Mouse (Mus musculus): Measurements from ENCODE around the gene Gm49339. TPM values are rescaled to one million over a fixed set of nuclear protein-coding genes. Genes with fewer than 3 reads are reported as not detected.

Gm49339 gene
- polyA plus RNA-seq, 1 experiment from 2014 or later, result not detected

Other genes with a start within 250 kb of the Gm49339 start
- 0.96 and 1.1 TPM in 2 replicates for gene Lilr4b, start within 50 bp of the Gm49339 start, polyA plus RNA-seq (2014; fragmentation: Nextera tagmentation; extraction: Ambion mirVana)
- 3.3 and 5.1 TPM in 2 replicates for gene Lilrb4a, start 10.3 kb downstream of the Gm49339 start, polyA plus RNA-seq (2014; fragmentation: Nextera tagmentation; extraction: Ambion mirVana)
- 1.2 TPM in 2 replicates for gene Fam162b, start 109.9 kb downstream of the Gm49339 start, polyA plus RNA-seq (2014; fragmentation: Nextera tagmentation; extraction: Ambion mirVana)
- gene Gprc6a, start 150.8 kb downstream of the Gm49339 start, polyA plus RNA-seq (2014; fragmentation: Nextera tagmentation; extraction: Ambion mirVana), result not detected in 2 replicates
- 0.19 and 0.45 TPM in 2 replicates for gene Rfx6, start 197.1 kb downstream of the Gm49339 start, polyA plus RNA-seq (2014; fragmentation: Nextera tagmentation; extraction: Ambion mirVana)

Data from liver, embryonic 11.5 days (tissue).